Mouse (Mus musculus) limb, embryonic 12.5 days (tissue): ENCODE measurements at regions not wholly inside any gene's neighbourhood (a gene's known extent, or its start where the extent isn't known, plus 50 kb on each side); places are given as distances from the start of the nearest gene placed in this dataset.
A peak's percentile ranks its signal among the peaks of the same experiment; 100 is the strongest.
"Not testable (repeated sequence)": the region's sequence is repeated elsewhere in the genome, so short reads cannot be mapped to it uniquely, and the experiment has no call there.

ENCODE experiments used
- ATAC-seq: fragments of 200-750 bp; cut with Nextera tagmentation; 2 replicates; pipeline ENCODE4 v1.8.0; 2017; ENCODE audit warnings: low read depth, moderate TSS enrichment; ENCODE audit not compliant: insufficient number of reproducible peaks, insufficient read depth, low FRiP score, low TSS enrichment
- H3K27ac ChIP-seq: fragments of 300-500 bp; sonication (generic); 2 replicates; pipeline ENCODE4 v1.5.1; 2016; ENCODE audit warnings: mild to moderate bottlenecking, moderate library complexity
- H3K27me3 ChIP-seq: fragments of 300-500 bp; sonication (generic); 2 replicates; pipeline ENCODE4 v1.6.1; 2016; ENCODE audit warnings: mild to moderate bottlenecking, moderate library complexity
- H3K36me3 ChIP-seq: fragments of 300-500 bp; sonication (generic); 2 replicates; pipeline ENCODE4 v1.6.1; 2016; ENCODE audit warnings: mild to moderate bottlenecking, moderate library complexity
- H3K4me1 ChIP-seq: fragments of 300-500 bp; sonication (generic); replicated peaks from 2 replicates; pipeline ENCODE4 v1.6.1; 2016
- H3K4me2 ChIP-seq: fragments of 300-500 bp; sonication (generic); 2 replicates; pipeline ENCODE4 v1.6.1; 2016; ENCODE audit warnings: mild to moderate bottlenecking, moderate library complexity
- H3K4me3 ChIP-seq: fragments of 300-500 bp; sonication (generic); replicated peaks from 2 replicates; pipeline ENCODE4 v1.5.1; 2016; ENCODE audit warnings: mild to moderate bottlenecking
- H3K9ac ChIP-seq: fragments of 300-500 bp; sonication (generic); replicated peaks from 2 replicates; pipeline ENCODE4 v1.6.1; 2016; ENCODE audit warnings: mild to moderate bottlenecking, moderate library complexity
- H3K9me3 ChIP-seq: fragments of 300-500 bp; sonication (generic); 2 replicates; pipeline ENCODE4 v1.6.1; 2016; ENCODE audit warnings: mild to moderate bottlenecking, moderate library complexity
- WGBS: fragments of 180-500 bp; shearing (Covaris S2); methylation state at CpG from one replicate; pipeline ENCODE4 v1.1.7; 2016; 5-methylcytosine and 5-hydroxymethylcytosine counted together

- no peak overlapping the region for H3K4me2 ChIP-seq
- H3K4me3 ChIP-seq: no peak overlapping the region
- H3K27ac ChIP-seq: no peak overlapping the region
- 67% methylated on average over 9 of the region's 9 CpGs for WGBS
- H3K9ac ChIP-seq: no peak overlapping the region
- no peaks in the 10 kb centered on the region for H3K27me3 ChIP-seq
- peaks cover 13% of the 10 kb centered on the region; the same call in 1 of the 2 replicates for H3K9me3 ChIP-seq
- H3K36me3 ChIP-seq: no peaks in the 10 kb centered on the region
- no peak for ATAC-seq
- H3K4me1 ChIP-seq: peaks cover 15% of the 10 kb centered on the region
Observed at GRCm38 (mm10) chr5:129256136-129256535, 159.6 kb downstream of the Adgrd1 start.

GRCm38 (mm10) chr5:129257206-129257605 lies 160.7 kb downstream of the Adgrd1 start:
- Histone ChIP-seq H3K4me3 (no peak overlapping the region), H3K27me3 (no peaks in the 10 kb centered on the region), H3K27ac (no peak overlapping the region), H3K4me1 (peaks cover 15% of the 10 kb centered on the region), H3K4me2 (no peak overlapping the region), H3K9ac (no peak overlapping the region), H3K36me3 (no peaks in the 10 kb centered on the region), H3K9me3 (peaks cover 13% of the 10 kb centered on the region; the same call in 1 of the 2 replicates)
- WGBS: 61% methylated on average over 5 of the region's 5 CpGs
- ATAC-seq: no peak

GRCm38 (mm10) chr5:129260689-129261088 lies 164.1 kb downstream of the Adgrd1 start:
- peaks cover 4% of the 10 kb centered on the region; the same call in 1 of the 2 replicates for H3K27me3 ChIP-seq
- H3K36me3 ChIP-seq: no peaks in the 10 kb centered on the region
- H3K27ac ChIP-seq: no peak overlapping the region; the same call in 1 of the 2 replicates
- H3K4me1 ChIP-seq: peaks cover 15% of the 10 kb centered on the region
- H3K9me3 ChIP-seq: no peaks in the 10 kb centered on the region
- no peak overlapping the region for H3K9ac ChIP-seq
- H3K4me2 ChIP-seq: no peak overlapping the region
- no peak for ATAC-seq
- 21% methylated on average over 9 of the region's 9 CpGs for WGBS
- H3K4me3 ChIP-seq: no peak overlapping the region

DNA sequence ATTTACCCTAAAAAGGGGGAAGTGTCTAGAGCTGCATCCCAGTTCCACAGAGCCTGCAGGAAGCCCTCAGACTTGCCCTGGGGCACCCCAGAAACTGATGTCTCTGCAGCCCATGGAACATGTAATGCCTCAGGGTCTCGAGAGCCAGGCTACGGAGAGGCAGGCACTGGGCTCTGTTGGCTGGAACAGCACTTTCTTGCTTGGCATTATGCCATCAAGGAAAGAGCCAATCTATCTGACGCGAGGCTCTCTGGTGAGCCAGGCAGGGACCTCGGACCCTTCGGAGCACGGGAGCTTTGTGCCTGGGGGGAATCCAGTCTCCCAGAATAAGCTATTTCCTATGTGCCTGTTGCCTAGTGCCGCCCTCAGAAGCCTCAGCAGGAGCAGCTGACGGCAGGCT lies 166.6 kb downstream of the Adgrd1 start:
- no peak for ATAC-seq
- 42% methylated on average over 9 of the region's 9 CpGs for WGBS
- Histone ChIP-seq H3K9me3 (no peaks in the 10 kb centered on the region), H3K27ac (no peak overlapping the region), H3K9ac (no peak overlapping the region), H3K4me1 (peaks cover 25% of the 10 kb centered on the region), H3K27me3 (peaks cover 9% of the 10 kb centered on the region; the same call in 1 of the 2 replicates), H3K36me3 (no peaks in the 10 kb centered on the region), H3K4me3 (no peak overlapping the region), H3K4me2 (no peak overlapping the region)

DNA sequence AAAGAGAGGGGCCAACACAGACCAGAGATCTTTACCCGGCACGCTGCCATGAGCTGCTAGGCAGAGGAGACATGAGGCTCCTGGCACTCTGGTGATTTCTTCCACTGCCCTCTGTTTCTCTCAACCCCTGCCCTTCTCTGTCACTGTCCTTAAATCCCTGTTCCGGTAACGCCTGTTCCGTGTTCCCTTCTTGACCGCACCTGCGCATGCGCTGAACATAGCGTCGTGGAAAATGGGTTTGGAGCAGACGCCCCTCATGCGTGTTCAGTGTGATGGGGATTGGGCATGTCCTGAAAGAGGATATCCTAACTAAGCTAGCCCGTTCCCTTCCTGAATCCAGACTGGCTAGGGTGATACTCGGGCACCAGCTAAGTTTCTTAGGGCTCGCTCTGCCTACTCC lies 167.8 kb downstream of the Adgrd1 start:
- peaks cover 25% of the 10 kb centered on the region for H3K4me1 ChIP-seq
- H3K27ac ChIP-seq: no peak overlapping the region
- ATAC-seq: no peak
- H3K27me3 ChIP-seq: peaks cover 20% of the 10 kb centered on the region; the same call in 1 of the 2 replicates
- WGBS: 95% methylated on average over 15 of the region's 15 CpGs
- no peaks in the 10 kb centered on the region for H3K9me3 ChIP-seq
- H3K4me3 ChIP-seq: no peak overlapping the region
- H3K36me3 ChIP-seq: no peaks in the 10 kb centered on the region
- H3K9ac ChIP-seq: no peak overlapping the region
- no peak overlapping the region for H3K4me2 ChIP-seq

GRCm38 (mm10) chr5:129268456-129268855 lies 171.9 kb downstream of the Adgrd1 start:
- WGBS: 5% methylated on average over 9 of the region's 9 CpGs
- H3K4me3 ChIP-seq: no peak overlapping the region
- H3K9me3 ChIP-seq: no peaks in the 10 kb centered on the region
- H3K4me1 ChIP-seq: peaks cover 10% of the 10 kb centered on the region
- H3K36me3 ChIP-seq: no peaks in the 10 kb centered on the region
- peaks cover 32% of the 10 kb centered on the region for H3K27me3 ChIP-seq
- no peak overlapping the region for H3K9ac ChIP-seq
- ATAC-seq: no peak
- no peak overlapping the region for H3K4me2 ChIP-seq
- 0 out of 2 replicates have a peak overlapping the region, but pooled peaks have one; percentile 14 for H3K27ac ChIP-seq

- peaks cover 28% of the 10 kb centered on the region for H3K27me3 ChIP-seq
- no peaks in the 10 kb centered on the region; the same call in 1 of the 2 replicates for H3K9me3 ChIP-seq
- peaks cover 10% of the 10 kb centered on the region for H3K4me1 ChIP-seq
- WGBS: 19% methylated on average over 5 of the region's 5 CpGs
- no peak overlapping the region for H3K4me3 ChIP-seq
- H3K27ac ChIP-seq: no peak overlapping the region
- no peak overlapping the region for H3K4me2 ChIP-seq
- ATAC-seq: no peak
- no peaks in the 10 kb centered on the region for H3K36me3 ChIP-seq
- H3K9ac ChIP-seq: no peak overlapping the region
Observed at GRCm38 (mm10) chr5:129270051-129270472, 173.5 kb downstream of the Adgrd1 start.

- H3K36me3 ChIP-seq: no peaks in the 10 kb centered on the region
- ATAC-seq: no peak
- 36% methylated on average over 2 of the region's 2 CpGs for WGBS
- H3K27ac ChIP-seq: no peak overlapping the region
- H3K4me1 ChIP-seq: no peaks in the 10 kb centered on the region
- no peak overlapping the region for H3K9ac ChIP-seq
- peaks cover 24% of the 10 kb centered on the region for H3K27me3 ChIP-seq
- H3K9me3 ChIP-seq: no peaks in the 10 kb centered on the region
- no peak overlapping the region for H3K4me3 ChIP-seq
- no peak overlapping the region for H3K4me2 ChIP-seq
Observed at GRCm38 (mm10) chr5:129281406-129281805, 184.9 kb downstream of the Adgrd1 start.

DNA sequence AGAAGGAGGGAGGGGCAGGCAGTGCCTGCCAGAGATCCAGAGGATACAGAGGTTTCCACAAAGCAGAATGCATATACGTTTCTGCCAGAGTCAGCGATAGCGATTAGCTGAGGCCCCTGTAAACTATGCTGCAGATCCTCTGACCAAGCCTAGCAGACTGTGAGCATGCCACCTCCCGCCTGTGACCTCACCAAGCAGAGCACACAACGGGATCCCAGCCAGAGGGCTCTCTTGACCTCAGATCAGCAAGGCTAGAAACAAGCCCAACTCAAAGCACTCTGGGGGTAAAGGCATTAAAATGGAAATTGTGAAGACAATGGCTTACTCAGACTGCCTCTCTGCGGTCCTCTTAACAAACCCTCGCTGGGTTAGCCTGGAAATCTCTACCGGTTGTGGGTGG lies 185.6 kb downstream of the Adgrd1 start:
- Histone ChIP-seq H3K4me1 (no peaks in the 10 kb centered on the region), H3K4me2 (no peak overlapping the region), H3K36me3 (no peaks in the 10 kb centered on the region), H3K27me3 (peaks cover 24% of the 10 kb centered on the region), H3K27ac (no peak overlapping the region), H3K4me3 (no peak overlapping the region), H3K9me3 (no peaks in the 10 kb centered on the region), H3K9ac (no peak overlapping the region)
- WGBS: 10% methylated on average over 8 of the region's 8 CpGs
- ATAC-seq: no peak

DNA sequence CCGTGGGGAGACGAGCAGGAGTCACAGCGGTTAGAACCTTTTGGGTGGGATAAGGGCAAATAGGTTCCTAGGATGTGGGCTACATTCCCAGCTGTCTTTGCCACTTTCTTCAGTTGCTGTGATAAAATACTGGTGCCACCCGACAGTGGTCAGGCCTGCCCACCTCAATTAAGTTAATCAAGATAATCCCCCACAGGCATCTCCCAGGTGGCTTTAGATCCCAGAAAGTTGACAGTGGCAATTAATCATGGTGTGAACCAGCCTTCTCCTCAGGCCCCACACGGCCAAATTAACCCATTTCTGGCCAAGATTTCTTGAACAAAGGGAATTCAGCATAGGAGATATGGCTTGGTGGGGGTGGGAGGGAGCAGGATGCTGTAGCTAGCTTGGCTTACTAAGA lies 186.3 kb downstream of the Adgrd1 start:
- Histone ChIP-seq H3K27ac (no peak overlapping the region), H3K4me3 (no peak overlapping the region), H3K27me3 (peaks cover 24% of the 10 kb centered on the region), H3K9ac (no peak overlapping the region), H3K4me2 (no peak overlapping the region), H3K4me1 (no peaks in the 10 kb centered on the region), H3K9me3 (no peaks in the 10 kb centered on the region), H3K36me3 (no peaks in the 10 kb centered on the region)
- 7% methylated on average over 5 of the region's 5 CpGs for WGBS
- no peak for ATAC-seq

GRCm38 (mm10) chr5:129287481-129287880 lies 190.9 kb downstream of the Adgrd1 start:
- peaks cover 16% of the 10 kb centered on the region for H3K27me3 ChIP-seq
- H3K4me2 ChIP-seq: no peak overlapping the region
- 14% methylated on average over 8 of the region's 8 CpGs for WGBS
- H3K4me1 ChIP-seq: no peaks in the 10 kb centered on the region
- no peaks in the 10 kb centered on the region for H3K36me3 ChIP-seq
- no peak overlapping the region for H3K9ac ChIP-seq
- H3K9me3 ChIP-seq: no peaks in the 10 kb centered on the region
- H3K27ac ChIP-seq: no peak overlapping the region
- H3K4me3 ChIP-seq: no peak overlapping the region
- no peak for ATAC-seq

DNA sequence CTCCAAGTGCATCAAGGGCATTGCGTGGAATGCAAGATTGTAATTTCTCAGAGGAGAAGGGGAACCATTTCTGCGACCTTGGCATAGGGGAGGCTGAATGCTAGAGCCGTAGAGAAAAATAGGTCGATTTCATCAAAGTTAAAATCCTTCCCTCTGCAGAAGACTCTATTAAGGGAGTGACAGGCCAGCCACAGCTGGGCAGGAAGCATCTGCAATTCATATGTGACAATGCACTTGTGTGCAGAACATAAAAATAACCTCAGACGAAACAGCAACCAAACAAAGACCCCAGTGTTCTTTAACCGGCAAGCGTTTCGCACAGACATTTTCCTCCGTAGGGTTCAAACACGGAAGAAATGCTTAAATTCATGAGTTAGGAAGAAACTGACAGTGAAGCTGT lies 196.3 kb downstream of the Adgrd1 start:
- not testable (repeated sequence) for ATAC-seq, H3K36me3 ChIP-seq, H3K4me3 ChIP-seq, H3K4me1 ChIP-seq, H3K9ac ChIP-seq, H3K4me2 ChIP-seq, H3K27ac ChIP-seq, H3K27me3 ChIP-seq, H3K9me3 ChIP-seq
- 66% methylated on average over 10 of the region's 10 CpGs for WGBS
